Mouse (Mus musculus): ENCODE data around the gene Ccdc43. TPM values are rescaled to one million over a fixed set of nuclear protein-coding genes. Genes with fewer than 3 reads are reported as not detected.
"Not testable (repeated sequence)": the region's sequence is repeated elsewhere in the genome, so short reads cannot be mapped to it uniquely, and the experiment has no call there.

The Ccdc43 gene
- polyA plus RNA-seq, 1 experiment from 2014 or later = 62.1 TPM

DNA sequence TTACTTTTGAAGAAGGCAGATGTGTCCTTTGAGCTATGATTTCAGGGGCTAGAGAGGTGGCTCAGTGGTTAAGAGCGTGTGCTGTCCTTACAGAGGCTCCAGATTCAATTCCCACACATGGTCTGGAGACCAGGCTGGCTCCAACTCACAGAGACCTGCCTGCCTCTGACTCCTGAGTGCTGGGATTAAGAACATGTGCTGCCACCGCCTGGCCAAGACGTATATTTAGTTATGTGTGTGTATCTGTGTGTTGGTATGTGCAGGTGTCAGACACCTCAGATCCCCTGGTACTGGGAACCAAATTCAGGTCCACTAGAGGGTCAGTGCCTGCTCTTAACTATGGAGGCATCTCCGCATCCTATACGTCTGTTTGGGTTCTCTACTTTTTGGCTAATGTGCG, 37.4 kb upstream of the Ccdc43 start:
- WGBS = 91% methylated on average over 6 of the region's 6 CpGs
- Histone ChIP-seq H3K4me2 (ENCODE audit: low read depth, low read length, severe bottlenecking) (no peak overlapping the region), H3K36me3 (ENCODE audit: control insufficient read depth, insufficient read depth, low read length) (no peaks in the 10 kb centered on the region), H3K4me3 (ENCODE audit: low read depth, low read length) (no peak overlapping the region), H3K9me3 (ENCODE audit: control insufficient read depth, low read length) (no peaks in the 10 kb centered on the region), H3K9ac (ENCODE audit: low read length) (no peak overlapping the region), H3K4me1 (replicated peaks; ENCODE audit: control insufficient read depth, insufficient read depth, low read length) (peaks cover 6% of the 10 kb centered on the region), H3K27ac (ENCODE audit: low read depth, low read length) (no peak overlapping the region), H3K27me3 (ENCODE audit: control insufficient read depth, insufficient read depth, low read length) (peaks cover 2% of the 10 kb centered on the region; the same call in 1 of the 2 replicates)
- DNase-seq (ENCODE audit: low spot score) (no peak), ATAC-seq (replicated peaks; ENCODE audit: low FRiP score) (no peak)

DNA sequence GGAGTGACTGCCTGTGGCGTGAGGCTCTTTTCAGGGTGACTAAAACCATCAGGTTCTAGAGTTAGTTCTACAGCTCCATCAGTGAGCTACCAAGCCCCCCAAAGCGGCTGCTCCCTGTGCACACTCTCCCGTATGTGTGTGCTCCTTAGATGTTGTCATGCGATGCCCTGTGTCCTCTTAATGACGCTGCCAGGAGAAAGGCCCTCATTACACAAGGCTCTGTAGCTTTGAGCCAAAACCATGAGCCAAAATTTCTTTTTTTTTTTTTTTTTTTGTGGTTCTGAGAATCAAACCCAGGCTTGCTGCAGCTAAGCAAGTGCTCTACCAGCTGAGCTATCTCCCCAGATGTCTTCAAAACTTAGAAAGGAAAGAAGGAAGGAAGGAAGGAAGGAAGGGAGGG, 35.6 kb upstream of the Ccdc43 start:
- H3K4me1 ChIP-seq (replicated peaks; ENCODE audit: control insufficient read depth, insufficient read depth, low read length) = no peaks in the 10 kb centered on the region
- peaks cover under 1% of the 10 kb centered on the region; the same call in 1 of the 2 replicates for H3K27me3 ChIP-seq (ENCODE audit: control insufficient read depth, insufficient read depth, low read length)
- ATAC-seq (replicated peaks; ENCODE audit: low FRiP score) = no peak
- H3K9ac ChIP-seq (ENCODE audit: low read length) = no peak overlapping the region
- H3K4me3 ChIP-seq (ENCODE audit: low read depth, low read length) = no peak overlapping the region
- DNase-seq (ENCODE audit: low spot score) = no peak
- H3K4me2 ChIP-seq (ENCODE audit: low read depth, low read length, severe bottlenecking) = no peak overlapping the region
- H3K27ac ChIP-seq (ENCODE audit: low read depth, low read length) = no peak overlapping the region
- no peaks in the 10 kb centered on the region for H3K9me3 ChIP-seq (ENCODE audit: control insufficient read depth, low read length)
- WGBS = 73% methylated on average over 5 of the region's 5 CpGs
- H3K36me3 ChIP-seq (ENCODE audit: control insufficient read depth, insufficient read depth, low read length) = no peaks in the 10 kb centered on the region

DNA sequence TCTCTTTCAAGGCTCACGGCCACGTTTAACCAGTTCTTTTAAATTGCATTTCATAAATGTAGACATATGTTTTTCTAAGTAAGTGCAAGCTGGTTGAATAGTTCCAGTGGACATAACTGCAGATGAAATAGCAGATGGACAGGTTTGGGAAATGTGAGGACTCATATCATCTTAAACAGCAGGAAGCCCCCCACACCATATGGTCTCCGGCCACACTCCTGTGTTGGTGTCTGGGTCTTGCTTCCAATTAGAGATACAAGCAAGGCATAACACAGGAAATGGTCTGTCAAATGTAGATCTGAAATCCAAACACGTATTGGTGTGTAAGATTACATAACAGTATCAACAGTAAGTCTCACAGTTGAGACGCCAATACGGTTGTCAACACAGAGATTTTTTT, 33.8 kb upstream of the Ccdc43 start:
- no peak for ATAC-seq (replicated peaks; ENCODE audit: low FRiP score)
- Histone ChIP-seq H3K27ac (ENCODE audit: low read depth, low read length) (no peak overlapping the region), H3K4me2 (ENCODE audit: low read depth, low read length, severe bottlenecking) (no peak overlapping the region), H3K4me1 (replicated peaks; ENCODE audit: control insufficient read depth, insufficient read depth, low read length) (no peaks in the 10 kb centered on the region), H3K9me3 (ENCODE audit: control insufficient read depth, low read length) (no peaks in the 10 kb centered on the region), H3K27me3 (ENCODE audit: control insufficient read depth, insufficient read depth, low read length) (no peaks in the 10 kb centered on the region), H3K36me3 (ENCODE audit: control insufficient read depth, insufficient read depth, low read length) (no peaks in the 10 kb centered on the region), H3K4me3 (ENCODE audit: low read depth, low read length) (no peak overlapping the region), H3K9ac (ENCODE audit: low read length) (no peak overlapping the region)
- no peak for DNase-seq (ENCODE audit: low spot score)
- 87% methylated on average over 6 of the region's 6 CpGs for WGBS

DNA sequence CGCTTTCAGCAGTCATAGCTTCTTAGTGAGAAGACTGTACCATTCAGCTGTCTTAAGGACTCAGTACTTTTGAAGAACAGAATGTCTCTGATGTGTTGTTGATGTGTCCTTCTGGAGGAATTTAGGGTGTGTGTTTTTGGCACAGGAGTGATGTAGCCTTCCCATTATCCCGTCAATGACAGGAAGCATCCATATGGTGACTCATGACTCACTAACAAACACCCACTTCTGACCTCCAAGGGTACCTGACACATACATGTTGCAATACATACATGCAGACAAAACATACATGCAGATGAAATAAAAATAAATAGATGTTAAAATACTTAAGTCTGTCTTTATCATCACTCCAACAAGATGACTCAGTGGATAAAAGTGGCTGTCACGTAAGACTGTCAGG, 32.3 kb upstream of the Ccdc43 start:
- H3K27ac ChIP-seq (ENCODE audit: low read depth, low read length) = no peak overlapping the region
- H3K4me3 ChIP-seq (ENCODE audit: low read depth, low read length) = no peak overlapping the region
- no peaks in the 10 kb centered on the region for H3K4me1 ChIP-seq (replicated peaks; ENCODE audit: control insufficient read depth, insufficient read depth, low read length)
- H3K27me3 ChIP-seq (ENCODE audit: control insufficient read depth, insufficient read depth, low read length) = no peaks in the 10 kb centered on the region
- no peaks in the 10 kb centered on the region for H3K9me3 ChIP-seq (ENCODE audit: control insufficient read depth, low read length)
- no peak overlapping the region for H3K9ac ChIP-seq (ENCODE audit: low read length)
- no peak for DNase-seq (ENCODE audit: low spot score)
- ATAC-seq (replicated peaks; ENCODE audit: low FRiP score) = no peak
- 87% methylated on average over 3 of the region's 3 CpGs for whole genome bisulfite sequencing
- H3K36me3 ChIP-seq (ENCODE audit: control insufficient read depth, insufficient read depth, low read length) = no peaks in the 10 kb centered on the region
- H3K4me2 ChIP-seq (ENCODE audit: low read depth, low read length, severe bottlenecking) = no peak overlapping the region

DNA sequence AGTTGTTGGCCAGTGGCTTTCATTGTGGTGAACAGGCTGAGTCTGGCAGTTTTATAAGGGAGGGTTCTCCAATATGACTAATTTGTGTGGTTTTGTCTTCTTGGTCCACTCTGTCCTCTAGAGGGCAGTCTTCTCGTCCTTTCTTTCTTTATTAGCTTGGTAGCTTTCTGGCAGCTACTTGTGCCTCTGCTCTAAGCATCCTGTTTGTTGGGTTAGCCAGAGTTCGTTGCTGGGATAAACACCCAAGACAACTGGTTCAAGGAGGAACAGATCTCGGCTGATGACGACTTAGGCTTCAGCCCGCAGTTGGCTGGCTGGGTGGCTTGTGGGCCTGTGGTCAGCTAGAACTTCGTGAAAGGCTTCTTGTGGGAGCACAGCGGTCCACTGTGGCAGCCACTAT, 31.0 kb upstream of the Ccdc43 start:
- Histone ChIP-seq H3K9me3 (ENCODE audit: control insufficient read depth, low read length) (no peaks in the 10 kb centered on the region), H3K27me3 (ENCODE audit: control insufficient read depth, insufficient read depth, low read length) (no peaks in the 10 kb centered on the region), H3K4me2 (ENCODE audit: low read depth, low read length, severe bottlenecking) (no peak overlapping the region), H3K36me3 (ENCODE audit: control insufficient read depth, insufficient read depth, low read length) (no peaks in the 10 kb centered on the region), H3K4me3 (ENCODE audit: low read depth, low read length) (no peak overlapping the region), H3K27ac (ENCODE audit: low read depth, low read length) (no peak overlapping the region), H3K9ac (ENCODE audit: low read length) (no peak overlapping the region), H3K4me1 (replicated peaks; ENCODE audit: control insufficient read depth, insufficient read depth, low read length) (no peaks in the 10 kb centered on the region)
- no peak for ATAC-seq (replicated peaks; ENCODE audit: low FRiP score)
- DNase-seq (ENCODE audit: low spot score) = no peak
- 31% methylated on average over 7 of the region's 7 CpGs for WGBS

DNA sequence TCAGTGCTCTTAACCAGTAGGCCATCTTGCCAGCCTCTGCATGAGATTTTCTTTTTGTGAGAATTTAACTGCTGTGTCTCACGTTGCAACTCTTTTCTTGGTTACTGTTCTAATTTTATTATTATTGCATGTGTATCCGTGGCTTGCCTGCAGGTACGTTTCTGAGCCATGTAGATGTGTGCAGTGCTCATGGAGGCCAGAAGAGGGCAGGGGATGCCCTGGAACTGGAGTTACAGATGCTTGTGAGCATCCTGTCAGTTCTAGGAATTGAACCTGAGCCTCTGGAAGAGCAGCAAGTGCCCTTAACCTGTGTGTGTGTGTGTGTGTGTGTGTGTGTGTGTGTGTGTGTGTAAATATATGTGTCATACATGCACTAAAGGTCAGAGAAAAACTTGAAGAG, 28.0 kb upstream of the Ccdc43 start:
- WGBS = 31% methylated on average over 3 of the region's 3 CpGs
- H3K36me3 ChIP-seq (ENCODE audit: control insufficient read depth, insufficient read depth, low read length) = no peaks in the 10 kb centered on the region
- DNase-seq (ENCODE audit: low spot score) = no peak

DNA sequence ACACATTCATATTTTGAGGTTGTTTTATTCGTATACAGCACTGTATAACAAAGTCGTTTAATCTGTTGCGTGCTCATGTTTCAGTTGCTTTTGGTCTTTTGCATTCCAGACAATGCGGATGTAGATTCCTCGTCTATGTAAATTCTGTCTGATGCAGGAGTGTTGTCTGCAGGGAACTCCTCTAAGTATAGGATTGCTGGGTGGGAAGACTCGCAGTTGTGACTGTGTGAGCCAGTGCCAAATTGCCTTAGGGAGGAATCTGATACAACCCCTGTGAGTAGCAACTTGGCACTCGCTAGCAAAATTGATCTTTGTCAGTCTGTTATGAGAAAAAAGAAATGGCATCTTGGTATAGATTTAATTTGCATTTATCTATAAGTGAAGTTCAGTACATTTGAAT, 18.6 kb upstream of the Ccdc43 start:
- Histone ChIP-seq H3K4me1 (replicated peaks; ENCODE audit: control insufficient read depth, insufficient read depth, low read length) (no peaks in the 10 kb centered on the region), H3K27me3 (ENCODE audit: control insufficient read depth, insufficient read depth, low read length) (no peaks in the 10 kb centered on the region), H3K9me3 (ENCODE audit: control insufficient read depth, low read length) (no peaks in the 10 kb centered on the region), H3K27ac (ENCODE audit: low read depth, low read length) (no peak overlapping the region), H3K36me3 (ENCODE audit: control insufficient read depth, insufficient read depth, low read length) (no peaks in the 10 kb centered on the region), H3K4me3 (ENCODE audit: low read depth, low read length) (no peak overlapping the region), H3K4me2 (ENCODE audit: low read depth, low read length, severe bottlenecking) (no peak overlapping the region), H3K9ac (ENCODE audit: low read length) (no peak overlapping the region)
- ATAC-seq (replicated peaks; ENCODE audit: low FRiP score) = no peak
- DNase-seq (ENCODE audit: low spot score) = no peak
- WGBS = 81% methylated on average over 7 of the region's 7 CpGs

More for the DNA sequence above, 28.0 kb upstream of the Ccdc43 start:
- H3K9ac ChIP-seq (ENCODE audit: low read length) = no peak overlapping the region
- no peaks in the 10 kb centered on the region for H3K27me3 ChIP-seq (ENCODE audit: control insufficient read depth, insufficient read depth, low read length)
- H3K27ac ChIP-seq (ENCODE audit: low read depth, low read length) = no peak overlapping the region
- no peak for ATAC-seq (replicated peaks; ENCODE audit: low FRiP score)
- no peaks in the 10 kb centered on the region for H3K4me1 ChIP-seq (replicated peaks; ENCODE audit: control insufficient read depth, insufficient read depth, low read length)
- H3K4me2 ChIP-seq (ENCODE audit: low read depth, low read length, severe bottlenecking) = no peak overlapping the region
- no peaks in the 10 kb centered on the region for H3K9me3 ChIP-seq (ENCODE audit: control insufficient read depth, low read length)
- no peak overlapping the region for H3K4me3 ChIP-seq (ENCODE audit: low read depth, low read length)

DNA sequence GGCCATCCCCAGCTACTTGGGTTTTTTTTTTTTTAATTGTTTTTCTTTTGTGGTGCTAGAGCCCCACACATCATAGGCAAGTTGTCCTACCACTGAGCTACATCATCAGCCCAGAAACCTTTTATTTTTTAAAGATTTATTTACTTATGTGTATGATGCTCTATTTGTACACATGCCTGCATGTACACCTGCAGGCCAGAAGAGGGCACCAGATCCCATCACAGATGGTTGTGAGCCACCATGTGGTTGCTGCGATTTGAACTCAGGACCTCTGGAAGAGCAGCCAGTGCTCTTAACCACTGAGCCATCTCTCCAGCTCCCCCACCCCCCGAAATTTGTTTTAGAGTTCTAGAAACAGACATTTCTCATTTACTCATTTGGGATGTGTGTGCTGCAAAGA, 17.0 kb upstream of the Ccdc43 start:
- not testable (repeated sequence) for H3K4me1 ChIP-seq (replicated peaks; ENCODE audit: control insufficient read depth, insufficient read depth, low read length); H3K27ac ChIP-seq (ENCODE audit: low read depth, low read length); ATAC-seq (replicated peaks; ENCODE audit: low FRiP score); H3K4me3 ChIP-seq (ENCODE audit: low read depth, low read length); H3K9ac ChIP-seq (ENCODE audit: low read length); H3K36me3 ChIP-seq (ENCODE audit: control insufficient read depth, insufficient read depth, low read length); H3K4me2 ChIP-seq (ENCODE audit: low read depth, low read length, severe bottlenecking); H3K27me3 ChIP-seq (ENCODE audit: control insufficient read depth, insufficient read depth, low read length); DNase-seq (ENCODE audit: low spot score); H3K9me3 ChIP-seq (ENCODE audit: control insufficient read depth, low read length)
- WGBS = 74% methylated on average over 2 of the region's 2 CpGs

DNA sequence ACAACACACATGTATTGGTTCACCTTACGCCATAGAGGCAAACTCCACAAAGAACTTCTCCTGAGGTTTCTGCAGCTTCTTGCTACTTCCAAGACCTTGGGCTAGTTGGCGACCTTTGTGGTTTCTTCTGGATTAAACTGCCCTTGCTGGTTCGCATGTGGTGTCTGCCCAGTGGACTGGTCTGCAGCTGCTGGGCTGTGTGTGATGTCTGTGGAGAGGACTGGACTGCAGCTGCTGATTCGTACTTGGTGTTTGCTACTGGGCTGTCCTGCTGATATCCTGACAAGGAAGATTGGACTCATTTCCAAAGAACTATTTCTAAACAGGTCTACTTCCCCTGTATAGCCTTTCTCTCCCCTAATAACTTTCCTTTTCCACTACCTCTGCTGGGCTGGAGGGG, 14.8 kb upstream of the Ccdc43 start:
- DNase-seq (ENCODE audit: low spot score) (no peak), ATAC-seq (replicated peaks; ENCODE audit: low FRiP score) (no peak)
- H3K36me3 ChIP-seq (ENCODE audit: control insufficient read depth, insufficient read depth, low read length) = no peaks in the 10 kb centered on the region
- 89% methylated on average over 4 of the region's 4 CpGs for WGBS
- no peak overlapping the region for H3K27ac ChIP-seq (ENCODE audit: low read depth, low read length)
- no peaks in the 10 kb centered on the region for H3K9me3 ChIP-seq (ENCODE audit: control insufficient read depth, low read length)
- no peak overlapping the region for H3K4me2 ChIP-seq (ENCODE audit: low read depth, low read length, severe bottlenecking)
- H3K9ac ChIP-seq (ENCODE audit: low read length) = no peak overlapping the region
- H3K27me3 ChIP-seq (ENCODE audit: control insufficient read depth, insufficient read depth, low read length) = no peaks in the 10 kb centered on the region
- H3K4me1 ChIP-seq (replicated peaks; ENCODE audit: control insufficient read depth, insufficient read depth, low read length) = no peaks in the 10 kb centered on the region
- H3K4me3 ChIP-seq (ENCODE audit: low read depth, low read length) = no peak overlapping the region
